Mouse (Mus musculus): ENCODE measurements around the gene Kat6b. TPM values are rescaled to one million over a fixed set of nuclear protein-coding genes. Genes with fewer than 3 reads are reported as not detected.

The Kat6b gene
- polyA plus RNA-seq, 1 experiment = 22.5 TPM

DNA sequence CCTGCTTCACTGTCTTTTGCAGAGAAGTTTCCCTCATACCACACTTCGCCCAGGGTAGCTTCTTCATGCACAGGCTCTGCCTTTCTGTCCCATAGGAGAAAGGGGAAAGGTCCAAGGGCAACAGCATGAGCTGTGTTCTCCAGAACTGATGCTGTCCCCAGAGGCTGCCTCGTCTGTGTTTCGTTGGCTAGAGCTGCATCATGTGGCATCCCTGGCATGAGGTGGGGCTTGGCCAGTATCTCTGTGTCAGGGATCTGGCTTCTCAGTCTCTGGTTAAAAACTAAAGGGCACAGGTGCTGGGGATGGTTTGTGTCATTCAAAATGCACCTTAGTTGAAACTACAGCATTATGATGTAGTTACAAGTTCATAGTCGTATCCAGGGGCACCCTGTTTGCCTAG lies 64.3 kb downstream of the Kat6b start:
- Histone ChIP-seq H3K27me3 (ENCODE audit: control insufficient read depth, insufficient read depth, low read length) (no peaks in the 10 kb centered on the region), H3K4me3 (replicated peaks; ENCODE audit: insufficient read depth, low read depth, low read length) (no peak overlapping the region), H3K4me1 (ENCODE audit: control insufficient read depth, insufficient read depth, low read length) (peaks cover 5% of the 10 kb centered on the region), H3K27ac (ENCODE audit: insufficient read depth, low read length) (no peak overlapping the region)
- peak in 1 of 2 experiments; percentile 36 for DNase-seq
- 32% methylated on average over 4 of the region's 4 CpGs for WGBS
- TF ChIP-seq POLR2A (IDR thresholded peaks at IDR 0.05; ENCODE audit: borderline replicate concordance, insufficient read depth, low read length) = no peak
- TF ChIP-seq CTCF (IDR thresholded peaks at IDR 0.05; ENCODE audit: borderline replicate concordance, insufficient read depth, low read depth, low read length) = no peak

DNA sequence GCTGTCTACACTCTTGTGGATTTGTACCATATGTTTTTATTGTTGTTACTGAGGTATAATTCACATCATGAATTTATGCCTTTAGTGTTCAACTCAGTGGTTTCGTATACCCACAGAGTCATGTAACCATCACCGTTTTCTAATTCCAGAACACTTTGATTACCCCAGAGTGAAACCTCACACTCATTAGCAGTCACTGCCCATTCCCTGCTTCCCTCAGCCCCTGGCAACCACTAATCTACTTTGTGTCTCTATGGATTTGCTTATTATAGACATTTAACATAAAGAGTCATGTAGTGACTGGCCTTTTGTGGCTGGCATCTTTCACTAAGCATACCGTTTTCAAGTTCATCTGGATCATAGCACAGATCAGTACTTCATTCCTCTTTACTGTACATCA lies 65.1 kb downstream of the Kat6b start:
- Histone ChIP-seq H3K4me1 (ENCODE audit: control insufficient read depth, insufficient read depth, low read length) (peaks cover 5% of the 10 kb centered on the region), H3K27ac (ENCODE audit: insufficient read depth, low read length) (no peak overlapping the region), H3K4me3 (replicated peaks; ENCODE audit: insufficient read depth, low read depth, low read length) (no peak overlapping the region), H3K27me3 (ENCODE audit: control insufficient read depth, insufficient read depth, low read length) (no peaks in the 10 kb centered on the region)
- 73% methylated on average over 3 of the region's 3 CpGs for WGBS
- no peak for TF ChIP-seq POLR2A (IDR thresholded peaks at IDR 0.05; ENCODE audit: borderline replicate concordance, insufficient read depth, low read length)
- TF ChIP-seq CTCF (IDR thresholded peaks at IDR 0.05; ENCODE audit: borderline replicate concordance, insufficient read depth, low read depth, low read length) = no peak
- DNase-seq = no peak

DNA sequence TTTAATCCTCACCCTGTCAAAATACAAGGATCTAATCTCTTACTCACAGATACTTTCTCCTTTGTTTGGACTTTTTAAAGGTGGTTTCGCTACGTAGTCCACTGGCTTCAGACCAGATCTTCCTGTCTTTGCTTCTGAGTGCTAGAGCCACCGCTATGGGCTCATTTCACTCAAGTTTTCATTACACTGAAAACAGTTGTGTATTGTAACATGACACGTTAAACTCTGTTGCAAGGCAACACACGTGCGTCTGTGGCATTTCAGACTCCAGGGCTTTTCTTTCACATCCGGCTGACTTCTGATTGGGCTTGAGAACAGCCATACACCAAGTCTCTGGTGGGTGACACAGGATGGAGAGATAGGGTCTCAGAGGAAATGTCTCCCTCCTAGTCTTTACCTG lies 66.1 kb downstream of the Kat6b start:
- H3K27ac ChIP-seq (ENCODE audit: insufficient read depth, low read length) = no peak overlapping the region
- H3K4me1 ChIP-seq (ENCODE audit: control insufficient read depth, insufficient read depth, low read length) = peaks cover 5% of the 10 kb centered on the region
- TF ChIP-seq CTCF (IDR thresholded peaks at IDR 0.05; ENCODE audit: borderline replicate concordance, insufficient read depth, low read depth, low read length) (no peak), POLR2A (IDR thresholded peaks at IDR 0.05; ENCODE audit: borderline replicate concordance, insufficient read depth, low read length) (no peak)
- no peak overlapping the region for H3K4me3 ChIP-seq (replicated peaks; ENCODE audit: insufficient read depth, low read depth, low read length)
- 69% methylated on average over 7 of the region's 7 CpGs for WGBS
- no peak for DNase-seq
- no peaks in the 10 kb centered on the region for H3K27me3 ChIP-seq (ENCODE audit: control insufficient read depth, insufficient read depth, low read length)

DNA sequence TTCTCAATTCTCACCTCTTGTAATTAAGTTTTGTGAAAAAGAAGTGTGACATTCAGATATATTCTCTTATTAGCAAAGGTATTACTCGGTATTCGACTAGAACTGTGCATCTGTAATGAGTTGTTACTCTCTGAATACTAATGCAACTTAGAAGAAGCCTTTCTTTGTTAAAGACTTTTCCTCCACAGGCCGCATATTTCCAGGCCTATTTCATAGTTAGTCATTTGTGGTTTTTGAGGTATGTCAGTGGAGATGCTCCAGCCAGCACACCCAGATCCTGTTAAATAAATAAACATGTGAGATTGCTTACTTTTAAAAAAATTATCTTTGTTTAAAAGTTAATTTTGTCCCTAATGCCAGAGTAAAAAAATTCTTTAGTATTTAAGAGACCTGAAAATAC lies 66.7 kb downstream of the Kat6b start:
- WGBS = 58% methylated on average over 3 of the region's 3 CpGs
- H3K27ac ChIP-seq (ENCODE audit: insufficient read depth, low read length) = no peak overlapping the region

DNA sequence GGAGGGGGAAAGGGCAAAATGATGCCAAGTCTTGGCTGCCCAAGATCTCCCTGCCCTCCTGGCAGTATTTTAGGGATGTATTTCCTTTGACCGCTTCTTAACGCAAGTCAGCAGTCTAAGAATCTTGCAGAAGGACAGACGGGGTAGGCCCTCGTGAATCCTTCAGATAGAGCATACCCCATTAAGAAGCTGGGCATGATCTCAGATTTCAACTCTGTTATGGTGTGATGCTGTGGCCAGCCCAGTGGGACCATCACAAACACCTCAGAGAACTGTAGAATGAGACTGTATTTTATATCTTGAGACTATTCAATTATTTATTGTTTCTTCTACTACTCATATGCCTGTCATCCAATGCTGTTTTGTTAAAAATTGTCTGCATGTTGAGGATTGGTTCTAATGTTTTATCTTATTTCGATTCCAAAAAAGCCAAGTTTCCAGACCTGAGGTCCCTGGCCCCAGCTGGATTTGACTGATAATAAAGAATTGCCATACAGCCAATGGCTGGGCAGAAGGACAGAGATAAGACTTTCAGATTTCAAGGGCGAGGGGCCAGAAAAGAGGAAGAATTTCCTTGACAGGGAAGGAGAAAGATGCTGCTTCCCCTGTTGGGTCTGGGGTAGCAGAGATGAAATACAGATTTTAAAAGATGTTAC lies 67.8 kb downstream of the Kat6b start:
- H3K27me3 ChIP-seq (ENCODE audit: control insufficient read depth, insufficient read depth, low read length) = no peaks in the 10 kb centered on the region
- no peak for TF ChIP-seq CTCF (IDR thresholded peaks at IDR 0.05; ENCODE audit: borderline replicate concordance, insufficient read depth, low read depth, low read length)
- TF ChIP-seq POLR2A (IDR thresholded peaks at IDR 0.05; ENCODE audit: borderline replicate concordance, insufficient read depth, low read length) = no peak
- H3K4me3 ChIP-seq (replicated peaks; ENCODE audit: insufficient read depth, low read depth, low read length) = no peak overlapping the region
- 89% methylated on average over 6 of the region's 6 CpGs for WGBS
- peaks cover 11% of the 10 kb centered on the region for H3K4me1 ChIP-seq (ENCODE audit: control insufficient read depth, insufficient read depth, low read length)
- DNase-seq = no peak
- no peak overlapping the region for H3K27ac ChIP-seq (ENCODE audit: insufficient read depth, low read length)

More for the DNA sequence above, 66.7 kb downstream of the Kat6b start:
- TF ChIP-seq CTCF (IDR thresholded peaks at IDR 0.05; ENCODE audit: borderline replicate concordance, insufficient read depth, low read depth, low read length) = no peak
- TF ChIP-seq POLR2A (IDR thresholded peaks at IDR 0.05; ENCODE audit: borderline replicate concordance, insufficient read depth, low read length) = no peak
- DNase-seq = no peak
- Histone ChIP-seq H3K27me3 (ENCODE audit: control insufficient read depth, insufficient read depth, low read length) (no peaks in the 10 kb centered on the region), H3K4me3 (replicated peaks; ENCODE audit: insufficient read depth, low read depth, low read length) (no peak overlapping the region), H3K4me1 (ENCODE audit: control insufficient read depth, insufficient read depth, low read length) (peaks cover 5% of the 10 kb centered on the region)

DNA sequence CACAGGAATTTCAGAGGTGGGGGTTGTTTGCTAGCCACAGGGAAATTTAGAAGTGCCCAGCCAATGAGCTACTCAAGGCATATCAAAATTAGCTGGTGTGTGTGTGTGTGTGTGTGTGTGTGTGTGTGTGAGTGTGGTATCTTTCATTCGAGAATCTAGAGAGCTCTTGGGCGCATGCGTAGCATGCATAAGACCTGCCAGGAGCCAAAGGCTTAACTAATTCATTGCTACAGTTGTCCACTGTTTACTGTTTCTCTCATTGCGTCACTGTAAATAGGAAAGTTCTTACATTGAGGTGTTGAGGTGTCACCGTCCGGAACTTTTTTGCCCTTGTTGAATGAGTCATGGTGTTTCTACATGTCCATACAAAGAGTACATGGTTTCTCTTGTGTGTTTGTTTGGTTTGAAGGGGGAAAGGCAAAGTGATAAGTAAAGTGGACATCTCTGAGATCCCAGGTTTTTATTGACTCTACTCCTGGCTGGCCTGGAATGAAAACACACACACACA lies 68.4 kb downstream of the Kat6b start:
- Histone ChIP-seq H3K4me1 (ENCODE audit: control insufficient read depth, insufficient read depth, low read length) (peaks cover 12% of the 10 kb centered on the region), H3K27ac (ENCODE audit: insufficient read depth, low read length) (no peak overlapping the region), H3K4me3 (replicated peaks; ENCODE audit: insufficient read depth, low read depth, low read length) (no peak overlapping the region), H3K27me3 (ENCODE audit: control insufficient read depth, insufficient read depth, low read length) (no peaks in the 10 kb centered on the region)
- WGBS = 90% methylated on average over 6 of the region's 6 CpGs
- TF ChIP-seq POLR2A (IDR thresholded peaks at IDR 0.05; ENCODE audit: borderline replicate concordance, insufficient read depth, low read length) (no peak), CTCF (IDR thresholded peaks at IDR 0.05; ENCODE audit: borderline replicate concordance, insufficient read depth, low read depth, low read length) (no peak)
- DNase-seq = no peak

DNA sequence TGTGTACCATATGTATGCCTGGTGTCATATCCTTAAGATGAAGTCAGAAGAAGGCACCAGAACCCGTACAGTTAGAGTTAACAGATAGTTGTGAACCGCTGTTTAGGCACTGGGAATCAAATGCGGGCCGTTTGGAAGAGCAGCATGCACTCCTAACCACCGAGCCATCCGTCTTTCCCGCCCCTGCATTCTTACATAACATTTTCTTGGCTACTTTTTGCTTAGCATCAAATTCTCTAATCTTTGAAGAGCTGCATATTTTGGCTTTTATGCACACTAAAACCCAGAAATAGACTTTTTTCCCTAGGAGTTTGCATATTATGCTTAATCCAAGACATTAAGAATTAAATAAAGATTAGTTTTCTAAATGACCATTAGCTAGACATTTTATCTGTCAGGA lies 69.3 kb downstream of the Kat6b start:
- DNase-seq = no peak
- Histone ChIP-seq H3K27me3 (ENCODE audit: control insufficient read depth, insufficient read depth, low read length) (no peaks in the 10 kb centered on the region), H3K4me1 (ENCODE audit: control insufficient read depth, insufficient read depth, low read length) (peaks cover 12% of the 10 kb centered on the region), H3K27ac (ENCODE audit: insufficient read depth, low read length) (no peak overlapping the region), H3K4me3 (replicated peaks; ENCODE audit: insufficient read depth, low read depth, low read length) (no peak overlapping the region)
- no peak for TF ChIP-seq POLR2A (IDR thresholded peaks at IDR 0.05; ENCODE audit: borderline replicate concordance, insufficient read depth, low read length)
- TF ChIP-seq CTCF (IDR thresholded peaks at IDR 0.05; ENCODE audit: borderline replicate concordance, insufficient read depth, low read depth, low read length) = no peak
- WGBS = 87% methylated on average over 7 of the region's 7 CpGs

DNA sequence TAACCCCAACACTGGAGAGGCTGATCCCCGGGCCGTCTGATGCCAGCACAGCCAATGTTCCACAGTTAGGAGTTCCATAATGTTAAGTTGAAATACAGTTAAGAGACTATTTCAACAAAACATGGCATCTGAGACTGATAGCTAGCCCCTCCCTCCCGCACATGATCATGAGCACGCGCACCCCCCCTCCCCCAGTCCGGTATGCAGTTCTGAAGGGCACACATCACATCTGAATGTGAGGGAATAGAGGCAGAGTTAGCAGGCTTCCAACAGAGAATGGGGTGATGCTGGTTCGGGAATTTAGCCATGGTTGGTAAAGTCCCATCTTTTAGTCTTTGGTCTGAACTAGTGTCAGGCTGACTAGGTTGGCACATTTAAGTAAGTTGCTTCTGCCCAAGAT lies 70.4 kb downstream of the Kat6b start:
- DNase-seq = no peak
- Histone ChIP-seq H3K4me1 (ENCODE audit: control insufficient read depth, insufficient read depth, low read length) (peaks cover 14% of the 10 kb centered on the region), H3K27me3 (ENCODE audit: control insufficient read depth, insufficient read depth, low read length) (no peaks in the 10 kb centered on the region), H3K27ac (ENCODE audit: insufficient read depth, low read length) (no peak overlapping the region), H3K4me3 (replicated peaks; ENCODE audit: insufficient read depth, low read depth, low read length) (no peak overlapping the region)
- WGBS = 86% methylated on average over 7 of the region's 7 CpGs
- TF ChIP-seq POLR2A (IDR thresholded peaks at IDR 0.05; ENCODE audit: borderline replicate concordance, insufficient read depth, low read length) = no peak
- no peak for TF ChIP-seq CTCF (IDR thresholded peaks at IDR 0.05; ENCODE audit: borderline replicate concordance, insufficient read depth, low read depth, low read length)
